Mouse (Mus musculus): ENCODE results near the gene Lima1. TPM values are rescaled to one million over a fixed set of nuclear protein-coding genes. Genes with fewer than 3 reads are reported as not detected.

Gene Lima1
- polyA plus RNA-seq, 1 experiment: 12.1 TPM

DNA sequence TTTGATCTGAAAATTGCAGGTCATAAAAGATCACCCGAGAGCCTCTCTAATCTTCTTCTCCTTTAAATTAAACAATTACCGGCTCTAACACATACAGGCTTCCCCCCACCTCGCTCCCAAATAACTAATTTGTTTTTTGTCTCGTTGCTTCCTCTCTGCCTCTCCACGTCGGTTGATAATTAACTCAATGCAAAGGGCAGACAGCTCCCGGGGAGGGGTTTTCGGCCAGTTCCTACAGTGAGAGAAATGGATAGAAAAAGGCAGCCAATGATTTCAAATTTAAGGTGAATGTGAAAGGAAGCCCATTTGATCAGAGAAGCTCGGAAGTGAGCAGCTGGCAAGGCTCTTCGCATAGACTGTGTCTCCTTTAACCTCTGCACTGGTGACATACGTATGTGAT is 12.8 kb downstream of the Lima1 start:
- no peak overlapping the region for H3K27ac ChIP-seq (ENCODE audit: insufficient read depth, low read length)
- H3K4me1 ChIP-seq (ENCODE audit: control insufficient read depth, insufficient read depth, low read length): no peaks in the 10 kb centered on the region
- no peak overlapping the region for H3K4me3 ChIP-seq (ENCODE audit: insufficient read depth, low read length)
- TF ChIP-seq POLR2A (IDR thresholded peaks at IDR 0.05; ENCODE audit: extremely low read depth, insufficient read depth, low read length): no peak
- no peak for TF ChIP-seq CTCF (IDR thresholded peaks at IDR 0.05; ENCODE audit: extremely low read depth, insufficient read depth, low read length)

GRCm38 (mm10) chr15:99861955-99862354 is 13.3 kb downstream of the Lima1 start:
- H3K4me1 ChIP-seq (ENCODE audit: control insufficient read depth, insufficient read depth, low read length): no peaks in the 10 kb centered on the region
- TF ChIP-seq CTCF (IDR thresholded peaks at IDR 0.05; ENCODE audit: extremely low read depth, insufficient read depth, low read length) (no peak), POLR2A (IDR thresholded peaks at IDR 0.05; ENCODE audit: extremely low read depth, insufficient read depth, low read length) (no peak)
- H3K27ac ChIP-seq (ENCODE audit: insufficient read depth, low read length): no peak overlapping the region
- H3K4me3 ChIP-seq (ENCODE audit: insufficient read depth, low read length): no peak overlapping the region

DNA sequence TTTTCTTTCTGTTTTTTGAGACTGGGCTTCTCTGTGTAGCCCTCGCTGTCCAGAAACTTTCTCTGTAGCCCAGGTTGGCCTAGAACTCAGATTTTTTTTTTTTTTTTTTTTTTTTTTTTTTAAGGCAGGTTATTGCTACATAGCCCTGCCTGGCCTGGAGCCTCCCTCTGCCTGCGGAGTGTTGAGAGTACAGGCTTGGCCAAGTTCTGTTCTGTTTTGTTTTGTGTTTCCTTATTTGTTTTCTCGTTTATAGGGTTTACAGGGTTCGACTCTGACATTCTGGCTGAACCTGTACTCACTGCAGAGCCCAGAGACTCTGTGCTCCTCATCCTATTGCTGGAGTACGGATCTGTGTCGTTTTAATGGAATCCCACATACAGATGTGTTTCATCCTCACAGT is 13.7 kb downstream of the Lima1 start:
- no peaks in the 10 kb centered on the region for H3K4me1 ChIP-seq (ENCODE audit: control insufficient read depth, insufficient read depth, low read length)
- TF ChIP-seq CTCF (IDR thresholded peaks at IDR 0.05; ENCODE audit: extremely low read depth, insufficient read depth, low read length) (no peak), POLR2A (IDR thresholded peaks at IDR 0.05; ENCODE audit: extremely low read depth, insufficient read depth, low read length) (no peak)
- H3K27ac ChIP-seq (ENCODE audit: insufficient read depth, low read length): no peak overlapping the region
- no peak overlapping the region for H3K4me3 ChIP-seq (ENCODE audit: insufficient read depth, low read length)

DNA sequence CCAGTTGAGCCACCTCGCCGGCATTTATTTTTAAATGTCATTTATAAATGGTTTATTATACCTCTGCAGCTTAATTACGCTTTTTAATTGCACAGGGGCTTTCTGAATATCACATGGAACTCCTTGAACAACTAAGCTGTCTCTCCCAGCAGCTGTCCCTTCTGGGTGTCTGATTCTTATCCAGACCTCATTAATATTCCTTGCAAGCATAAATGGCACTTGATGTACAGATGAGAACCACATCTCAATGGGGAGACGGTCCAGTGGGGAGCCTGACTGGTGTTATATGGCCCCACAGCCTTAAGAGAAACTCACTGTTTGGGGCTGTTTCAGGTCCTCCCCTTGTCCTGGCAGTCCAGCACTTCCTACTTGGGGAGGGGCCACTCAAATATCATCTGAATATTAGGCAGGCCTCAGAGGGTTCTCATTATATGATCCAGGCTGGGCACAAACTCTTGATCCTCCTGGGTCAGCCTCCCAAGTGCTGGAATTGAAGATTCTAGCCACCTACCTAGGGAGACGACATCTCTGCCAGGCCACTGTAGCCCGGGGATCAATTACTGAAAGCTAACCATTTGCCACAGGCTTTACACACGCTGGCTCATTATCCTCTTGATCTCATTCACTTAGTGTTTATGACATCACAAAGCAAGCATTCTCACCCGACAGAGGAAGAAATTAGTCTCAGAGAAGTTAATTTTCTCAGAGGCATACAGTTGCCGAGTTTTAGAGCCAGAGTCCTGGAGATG is 15.4 kb downstream of the Lima1 start:
- H3K4me3 ChIP-seq (ENCODE audit: insufficient read depth, low read length): no peak overlapping the region
- no peaks in the 10 kb centered on the region for H3K4me1 ChIP-seq (ENCODE audit: control insufficient read depth, insufficient read depth, low read length)
- no peak for TF ChIP-seq CTCF (IDR thresholded peaks at IDR 0.05; ENCODE audit: extremely low read depth, insufficient read depth, low read length)
- no peak for TF ChIP-seq POLR2A (IDR thresholded peaks at IDR 0.05; ENCODE audit: extremely low read depth, insufficient read depth, low read length)
- no peak overlapping the region for H3K27ac ChIP-seq (ENCODE audit: insufficient read depth, low read length)

DNA sequence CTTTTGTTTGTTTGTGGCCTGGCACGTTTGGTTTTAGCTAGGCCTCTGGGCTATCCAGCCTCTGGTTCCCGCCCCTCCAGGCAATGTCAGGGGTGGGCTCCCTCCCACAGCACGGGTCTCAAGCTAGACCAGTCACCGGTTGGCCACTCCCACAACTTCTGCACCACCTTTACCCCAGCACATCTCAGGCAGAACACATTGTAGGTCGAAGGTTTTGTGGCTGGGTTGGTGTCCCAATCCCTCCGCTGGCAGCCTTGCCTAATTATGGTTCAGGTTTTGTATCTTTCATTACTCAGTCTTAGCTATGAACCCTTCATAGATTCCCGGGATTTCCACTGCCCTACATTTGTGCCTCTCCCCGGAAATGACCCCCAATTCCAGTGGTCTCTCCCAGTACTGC is 17.8 kb downstream of the Lima1 start:
- H3K27ac ChIP-seq (ENCODE audit: insufficient read depth, low read length): no peak overlapping the region
- H3K4me3 ChIP-seq (ENCODE audit: insufficient read depth, low read length): no peak overlapping the region
- no peaks in the 10 kb centered on the region for H3K4me1 ChIP-seq (ENCODE audit: control insufficient read depth, insufficient read depth, low read length)
- TF ChIP-seq CTCF (IDR thresholded peaks at IDR 0.05; ENCODE audit: extremely low read depth, insufficient read depth, low read length): no peak

DNA sequence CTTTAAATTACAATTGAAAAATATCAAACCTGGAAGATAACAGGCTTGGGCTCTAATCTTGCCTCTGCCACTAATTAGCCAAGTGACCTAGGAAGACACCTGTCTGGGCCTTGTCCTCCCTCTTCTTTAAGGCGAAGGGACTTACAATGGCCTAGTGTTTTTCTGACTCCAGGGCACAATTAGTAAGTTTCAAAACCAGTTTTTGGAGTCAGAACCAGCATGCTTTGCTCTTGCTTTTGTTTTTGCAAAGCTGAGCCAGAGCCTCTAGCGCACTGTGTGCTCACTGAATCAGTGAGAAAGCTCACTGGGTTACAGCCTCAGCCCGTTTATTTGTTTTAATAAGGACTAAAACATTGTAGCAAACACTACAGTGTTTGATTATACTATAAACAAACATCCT is 20.1 kb downstream of the Lima1 start:
- no peaks in the 10 kb centered on the region for H3K4me1 ChIP-seq (ENCODE audit: control insufficient read depth, insufficient read depth, low read length)
- H3K4me3 ChIP-seq (ENCODE audit: insufficient read depth, low read length): no peak overlapping the region
- TF ChIP-seq CTCF (IDR thresholded peaks at IDR 0.05; ENCODE audit: extremely low read depth, insufficient read depth, low read length) (no peak), POLR2A (IDR thresholded peaks at IDR 0.05; ENCODE audit: extremely low read depth, insufficient read depth, low read length) (no peak)
- no peak overlapping the region for H3K27ac ChIP-seq (ENCODE audit: insufficient read depth, low read length)

GRCm38 (mm10) chr15:99852606-99853237 is 22.5 kb downstream of the Lima1 start:
- Histone ChIP-seq H3K4me3 (ENCODE audit: insufficient read depth, low read length) (no peak overlapping the region), H3K4me1 (ENCODE audit: control insufficient read depth, insufficient read depth, low read length) (no peaks in the 10 kb centered on the region), H3K27ac (ENCODE audit: insufficient read depth, low read length) (no peak overlapping the region)
- TF ChIP-seq CTCF (IDR thresholded peaks at IDR 0.05; ENCODE audit: extremely low read depth, insufficient read depth, low read length): no peak
- no peak for TF ChIP-seq POLR2A (IDR thresholded peaks at IDR 0.05; ENCODE audit: extremely low read depth, insufficient read depth, low read length)

GRCm38 (mm10) chr15:99850265-99850664 is 25.0 kb downstream of the Lima1 start:
- no peak for TF ChIP-seq POLR2A (IDR thresholded peaks at IDR 0.05; ENCODE audit: extremely low read depth, insufficient read depth, low read length)
- TF ChIP-seq CTCF (IDR thresholded peaks at IDR 0.05; ENCODE audit: extremely low read depth, insufficient read depth, low read length): no peak
- Histone ChIP-seq H3K4me3 (ENCODE audit: insufficient read depth, low read length) (no peak overlapping the region), H3K4me1 (ENCODE audit: control insufficient read depth, insufficient read depth, low read length) (peaks cover 2% of the 10 kb centered on the region; the same call in 1 of the 2 replicates), H3K27ac (ENCODE audit: insufficient read depth, low read length) (no peak overlapping the region)

DNA sequence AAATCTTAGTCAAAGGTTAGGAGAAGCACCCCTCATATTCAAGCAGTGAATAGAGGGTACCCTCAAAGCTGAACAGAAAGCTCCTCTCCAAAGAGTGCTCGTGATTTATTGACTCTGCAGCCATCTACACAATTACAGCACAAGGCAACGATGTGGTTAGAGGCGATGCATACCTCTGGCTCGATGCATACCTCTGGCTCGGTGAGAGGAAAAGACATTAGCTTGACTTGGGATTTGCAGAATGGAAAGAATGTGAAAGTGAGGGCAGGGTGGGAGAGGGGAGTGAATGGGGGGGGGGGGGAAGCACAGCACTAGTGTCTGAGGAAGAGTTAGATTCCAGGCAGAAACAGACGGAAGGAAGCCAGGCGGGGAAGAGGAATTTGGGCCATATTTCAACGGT is 27.3 kb downstream of the Lima1 start:
- Histone ChIP-seq H3K4me3 (ENCODE audit: insufficient read depth, low read length) (no peak overlapping the region), H3K4me1 (ENCODE audit: control insufficient read depth, insufficient read depth, low read length) (peaks cover 2% of the 10 kb centered on the region; the same call in 1 of the 2 replicates), H3K27ac (ENCODE audit: insufficient read depth, low read length) (no peak overlapping the region)
- no peak for TF ChIP-seq CTCF (IDR thresholded peaks at IDR 0.05; ENCODE audit: extremely low read depth, insufficient read depth, low read length)

- no peak overlapping the region for H3K27ac ChIP-seq (ENCODE audit: insufficient read depth, low read length)
- H3K4me3 ChIP-seq (ENCODE audit: insufficient read depth, low read length): no peak overlapping the region
- TF ChIP-seq CTCF (IDR thresholded peaks at IDR 0.05; ENCODE audit: extremely low read depth, insufficient read depth, low read length) (no peak), POLR2A (IDR thresholded peaks at IDR 0.05; ENCODE audit: extremely low read depth, insufficient read depth, low read length) (no peak)
These were observed 27.9 kb downstream of the Lima1 start for GRCm38 (mm10) chr15:99847207-99847881.

More at GRCm38 (mm10) chr15:99847207-99847881, 27.9 kb downstream of the Lima1 start:
- H3K4me1 ChIP-seq (ENCODE audit: control insufficient read depth, insufficient read depth, low read length): peaks cover 2% of the 10 kb centered on the region; the same call in 1 of the 2 replicates

All from cortical plate, adult 2 months (tissue).